Mouse (Mus musculus): ENCODE measurements around the gene Tbc1d22a. TPM values are rescaled to one million over a fixed set of nuclear protein-coding genes. Genes with fewer than 3 reads are reported as not detected.

The Tbc1d22a gene
- polyA plus RNA-seq, 1 experiment = 34.7 TPM

- TF ChIP-seq POLR2A (IDR thresholded peaks at IDR 0.05; ENCODE audit: borderline replicate concordance, extremely low read depth, low read depth, low read length) = no peak
- DNase-seq = no peak
- peaks cover 6% of the 10 kb centered on the region for H3K4me1 ChIP-seq (ENCODE audit: control insufficient read depth, insufficient read depth, low read length)
- WGBS = 66% methylated on average over 4 of the region's 4 CpGs
- no peak overlapping the region for H3K4me3 ChIP-seq (replicated peaks; ENCODE audit: extremely low read depth, low read depth, low read length)
These were observed 65.9 kb downstream of the Tbc1d22a start for GRCm38 (mm10) chr15:86280137-86280536.

GRCm38 (mm10) chr15:86283238-86283637, 69.0 kb downstream of the Tbc1d22a start:
- no peak for TF ChIP-seq CTCF (IDR thresholded peaks at IDR 0.05; ENCODE audit: insufficient read depth, low read length)
- no peak for TF ChIP-seq POLR2A (IDR thresholded peaks at IDR 0.05; ENCODE audit: borderline replicate concordance, extremely low read depth, low read depth, low read length)
- WGBS = 78% methylated on average over 1 of the region's 1 CpGs
- DNase-seq = no peak
- no peak overlapping the region for H3K4me3 ChIP-seq (replicated peaks; ENCODE audit: extremely low read depth, low read depth, low read length)
- H3K4me1 ChIP-seq (ENCODE audit: control insufficient read depth, insufficient read depth, low read length) = peaks cover 2% of the 10 kb centered on the region; the same call in 1 of the 2 replicates

- DNase-seq = no peak
- no peak for TF ChIP-seq CTCF (IDR thresholded peaks at IDR 0.05; ENCODE audit: insufficient read depth, low read length)
- WGBS = 87% methylated on average over 2 of the region's 2 CpGs
- Histone ChIP-seq H3K4me3 (replicated peaks; ENCODE audit: extremely low read depth, low read depth, low read length) (no peak overlapping the region), H3K4me1 (ENCODE audit: control insufficient read depth, insufficient read depth, low read length) (no peaks in the 10 kb centered on the region; the same call in 1 of the 2 replicates)
These were observed 71.0 kb downstream of the Tbc1d22a start for GRCm38 (mm10) chr15:86285296-86285695.

DNA sequence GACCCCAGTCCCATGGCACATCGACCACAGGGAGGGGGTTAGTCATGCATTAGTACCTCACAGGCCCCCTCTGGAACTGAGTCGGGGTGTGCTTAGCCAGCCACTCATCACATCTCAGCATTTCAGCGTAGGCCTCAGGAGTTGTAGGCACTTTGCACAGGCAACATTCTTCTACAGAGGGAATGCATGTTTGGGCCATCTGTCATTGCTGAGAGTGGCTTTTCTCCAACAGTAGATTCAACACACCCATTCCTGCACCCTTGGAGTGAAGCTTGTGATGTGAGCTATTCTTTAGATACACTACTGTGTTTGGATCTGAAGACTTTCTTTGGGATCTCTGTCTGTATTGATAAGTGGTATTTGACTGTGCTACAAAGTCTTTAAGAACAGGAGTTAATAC, 75.8 kb downstream of the Tbc1d22a start:
- Histone ChIP-seq H3K4me3 (replicated peaks; ENCODE audit: extremely low read depth, low read depth, low read length) (no peak overlapping the region), H3K4me1 (ENCODE audit: control insufficient read depth, insufficient read depth, low read length) (no peaks in the 10 kb centered on the region)
- 59% methylated on average over 3 of the region's 3 CpGs for WGBS
- DNase-seq = no peak
- TF ChIP-seq POLR2A (IDR thresholded peaks at IDR 0.05; ENCODE audit: borderline replicate concordance, extremely low read depth, low read depth, low read length) = no peak
- no peak for TF ChIP-seq CTCF (IDR thresholded peaks at IDR 0.05; ENCODE audit: insufficient read depth, low read length)

DNA sequence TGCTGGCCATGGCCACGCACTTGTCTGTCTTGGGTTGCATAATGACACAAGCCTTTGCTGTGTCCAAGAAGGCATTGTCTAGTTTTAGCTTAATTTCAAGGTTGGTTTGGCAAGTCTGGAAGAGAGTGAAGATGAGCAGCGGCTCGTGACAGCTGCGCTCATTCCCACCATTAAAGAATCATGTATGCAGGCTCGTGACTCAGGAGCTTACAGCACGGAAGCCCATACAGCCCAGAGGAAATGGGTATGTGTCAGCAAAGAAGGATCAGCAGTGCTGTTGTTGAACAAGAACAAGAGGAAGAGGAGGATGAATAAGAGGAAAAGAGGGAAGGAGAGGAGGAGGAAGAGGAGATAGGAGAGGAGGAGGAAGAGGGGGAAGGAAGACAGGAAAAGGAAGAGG, 78.0 kb downstream of the Tbc1d22a start:
- Histone ChIP-seq H3K4me1 (ENCODE audit: control insufficient read depth, insufficient read depth, low read length) (no peaks in the 10 kb centered on the region), H3K4me3 (replicated peaks; ENCODE audit: extremely low read depth, low read depth, low read length) (no peak overlapping the region)
- no peak for TF ChIP-seq POLR2A (IDR thresholded peaks at IDR 0.05; ENCODE audit: borderline replicate concordance, extremely low read depth, low read depth, low read length)
- TF ChIP-seq CTCF (IDR thresholded peaks at IDR 0.05; ENCODE audit: insufficient read depth, low read length) = no peak
- WGBS = 90% methylated on average over 6 of the region's 6 CpGs
- no peak for DNase-seq

DNA sequence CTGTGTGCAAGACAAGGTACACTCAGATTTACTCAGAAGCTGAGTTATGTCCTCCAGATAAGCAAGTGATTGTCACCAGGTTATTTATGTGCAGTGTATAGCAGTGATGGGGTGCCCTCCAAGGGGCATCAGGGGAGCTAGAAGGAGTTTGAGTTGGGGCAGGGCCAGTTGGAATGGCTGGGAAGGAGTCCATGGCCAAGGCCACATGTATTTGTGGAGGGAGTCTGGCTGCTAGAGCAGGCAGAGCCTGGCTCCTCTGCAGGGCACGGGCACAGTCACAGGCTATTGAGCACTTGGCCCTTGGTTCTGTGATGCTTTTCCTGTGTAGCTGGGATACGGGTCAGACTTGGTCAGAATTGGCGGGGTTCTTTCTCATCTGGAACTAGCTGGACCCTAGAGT, 80.2 kb downstream of the Tbc1d22a start:
- TF ChIP-seq POLR2A (IDR thresholded peaks at IDR 0.05; ENCODE audit: borderline replicate concordance, extremely low read depth, low read depth, low read length) = no peak
- TF ChIP-seq CTCF (IDR thresholded peaks at IDR 0.05; ENCODE audit: insufficient read depth, low read length) = no peak
- no peak for DNase-seq
- 77% methylated on average over 3 of the region's 3 CpGs for WGBS
- H3K4me3 ChIP-seq (replicated peaks; ENCODE audit: extremely low read depth, low read depth, low read length) = no peak overlapping the region
- H3K4me1 ChIP-seq (ENCODE audit: control insufficient read depth, insufficient read depth, low read length) = no peaks in the 10 kb centered on the region

- no peak for DNase-seq
- whole genome bisulfite sequencing = 83% methylated on average over 4 of the region's 4 CpGs
- TF ChIP-seq POLR2A (IDR thresholded peaks at IDR 0.05; ENCODE audit: borderline replicate concordance, extremely low read depth, low read depth, low read length) (no peak), CTCF (IDR thresholded peaks at IDR 0.05; ENCODE audit: insufficient read depth, low read length) (no peak)
- Histone ChIP-seq H3K4me1 (ENCODE audit: control insufficient read depth, insufficient read depth, low read length) (no peaks in the 10 kb centered on the region), H3K4me3 (replicated peaks; ENCODE audit: extremely low read depth, low read depth, low read length) (no peak overlapping the region)
These were observed 81.5 kb downstream of the Tbc1d22a start for GRCm38 (mm10) chr15:86295722-86296288.

DNA sequence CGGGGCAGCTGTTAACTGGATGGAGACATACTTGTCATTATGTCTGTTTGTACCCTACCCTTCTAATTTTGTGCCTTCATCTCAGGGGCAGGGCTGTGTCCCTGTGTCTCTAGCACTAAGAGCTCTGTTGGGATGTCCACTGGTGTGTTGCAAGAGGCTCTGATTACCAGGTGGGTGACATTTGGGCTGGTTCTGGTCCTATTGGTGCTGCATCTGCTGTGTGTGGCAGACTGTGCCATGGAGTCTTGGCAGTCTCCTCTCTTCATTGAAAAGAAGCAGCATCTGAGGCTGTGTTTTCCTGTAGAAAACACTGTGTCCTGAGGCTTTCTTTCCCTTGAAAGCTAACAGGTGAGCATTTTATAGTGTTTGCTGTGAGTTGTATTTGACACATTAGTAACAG, 83.0 kb downstream of the Tbc1d22a start:
- no peaks in the 10 kb centered on the region for H3K4me1 ChIP-seq (ENCODE audit: control insufficient read depth, insufficient read depth, low read length)
- TF ChIP-seq CTCF (IDR thresholded peaks at IDR 0.05; ENCODE audit: insufficient read depth, low read length) = no peak
- no peak for TF ChIP-seq POLR2A (IDR thresholded peaks at IDR 0.05; ENCODE audit: borderline replicate concordance, extremely low read depth, low read depth, low read length)
- 94% methylated on average over 1 of the region's 1 CpGs for WGBS
- no peak overlapping the region for H3K4me3 ChIP-seq (replicated peaks; ENCODE audit: extremely low read depth, low read depth, low read length)
- DNase-seq = no peak

GRCm38 (mm10) chr15:86303876-86304275, 89.6 kb downstream of the Tbc1d22a start:
- Histone ChIP-seq H3K4me3 (replicated peaks; ENCODE audit: extremely low read depth, low read depth, low read length) (no peak overlapping the region), H3K4me1 (ENCODE audit: control insufficient read depth, insufficient read depth, low read length) (no peaks in the 10 kb centered on the region)
- no peak for DNase-seq
- TF ChIP-seq CTCF (IDR thresholded peaks at IDR 0.05; ENCODE audit: insufficient read depth, low read length) = no peak
- no peak for TF ChIP-seq POLR2A (IDR thresholded peaks at IDR 0.05; ENCODE audit: borderline replicate concordance, extremely low read depth, low read depth, low read length)
- 92% methylated on average over 1 of the region's 1 CpGs for WGBS

DNA sequence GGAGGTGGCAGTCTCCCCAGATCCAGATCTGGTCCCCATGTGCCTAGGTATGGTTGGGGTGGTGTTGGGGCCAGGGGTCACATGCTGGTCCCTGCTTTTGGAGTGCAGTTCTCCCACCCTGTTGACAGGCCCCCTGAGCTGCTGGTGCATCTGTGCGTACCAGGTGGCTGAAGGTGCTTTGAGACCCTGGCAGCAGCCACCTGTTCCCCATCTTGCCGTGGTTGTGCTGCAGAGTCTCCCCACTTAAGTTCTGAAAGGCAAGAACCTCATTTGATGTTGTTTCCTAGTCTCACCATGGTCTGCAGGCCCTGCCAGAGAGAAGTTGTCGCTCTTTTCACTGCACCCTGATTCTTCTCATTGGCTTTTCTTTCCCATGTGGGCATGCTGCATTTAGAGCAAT, 90.6 kb downstream of the Tbc1d22a start:
- DNase-seq = no peak
- Histone ChIP-seq H3K4me1 (ENCODE audit: control insufficient read depth, insufficient read depth, low read length) (no peaks in the 10 kb centered on the region), H3K4me3 (replicated peaks; ENCODE audit: extremely low read depth, low read depth, low read length) (no peak overlapping the region)
- WGBS = 81% methylated on average over 3 of the region's 3 CpGs
- TF ChIP-seq CTCF (IDR thresholded peaks at IDR 0.05; ENCODE audit: insufficient read depth, low read length) (no peak), POLR2A (IDR thresholded peaks at IDR 0.05; ENCODE audit: borderline replicate concordance, extremely low read depth, low read depth, low read length) (no peak)
